Mouse (Mus musculus): Measurements from ENCODE around the gene Tle6. TPM values are rescaled to one million over a fixed set of nuclear protein-coding genes. Genes with fewer than 3 reads are reported as not detected.

Gene Tle6
- 16.9 and 17.3 TPM in 2 replicates for total RNA-seq (2012; rRNA removed)
- polyA plus RNA-seq (2012; ENCODE audit: insufficient read depth in 1 of 2, insufficient read length in 2 of 2, low read depth in 1 of 2, low replicate concordance in 2 of 2, missing spikeins in 1 of 2), result 10 to 100 TPM in 1 of 2 experiments, not detected in 1; 31.9 TPM

DNA sequence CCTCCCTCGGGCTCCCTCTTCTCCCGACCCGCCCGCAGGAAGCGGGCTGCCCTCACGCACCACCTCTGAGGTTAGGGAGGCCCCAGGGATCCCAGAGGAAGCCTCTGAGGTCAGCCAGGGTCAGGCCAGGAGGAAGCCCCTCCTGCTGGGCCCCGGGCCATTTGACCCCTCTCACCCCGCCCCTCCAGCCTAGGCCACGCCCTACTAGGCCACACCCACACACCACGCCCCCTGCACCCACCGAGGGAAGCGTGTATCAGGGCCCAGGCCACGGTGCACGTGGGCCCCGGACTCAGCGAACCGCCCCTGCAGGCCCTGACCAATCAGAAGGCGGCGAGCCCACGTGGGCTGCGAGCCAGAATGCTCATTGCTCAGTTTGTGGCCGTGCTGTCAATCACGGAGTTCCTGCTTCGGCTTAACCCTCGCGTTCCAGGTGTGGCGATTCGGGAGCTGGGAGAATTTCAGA, at the start of gene Tle6:
Tle6 (minus strand) TSS at position 336 of the 466 bp plus-strand sequence.
- H3K27me3 ChIP-seq (ENCODE audit: control insufficient read depth in 1 of 2, insufficient read depth in 2 of 2, low read length in 2 of 2), result no peaks in the 10 kb centered on the region
- peak within 1 kb of the TSS; percentile 74 to 87 for H3K4me3 ChIP-seq (ENCODE audit: control insufficient read depth in 1 of 2, insufficient read depth in 1 of 2, low read depth in 2 of 2, low read length in 2 of 2)
- no peaks in the 10 kb centered on the region; the same call in 1 of the 2 replicates for H3K79me2 ChIP-seq (ENCODE audit: control insufficient read depth, insufficient read depth, low read length, poor library complexity)
- no peaks in the 10 kb centered on the region for H3K9me3 ChIP-seq (replicated peaks; ENCODE audit: insufficient read depth, low read length)
- H3K9ac ChIP-seq (ENCODE audit: control insufficient read depth, low read depth, low read length, poor library complexity, severe bottlenecking), result peak within 1 kb of the TSS; percentile 71
- peak; percentile 98 for DNase-seq (ENCODE audit: low read depth, low spot score)
- peaks cover 10 to 21% of the 10 kb centered on the region in 2 experiments for H3K4me1 ChIP-seq (ENCODE audit: control insufficient read depth in 1 of 2, insufficient read depth in 2 of 2, low read length in 2 of 2)
- peak within 1 kb of the TSS; percentile 58 for H3K27ac ChIP-seq (ENCODE audit: control insufficient read depth, low read depth, low read length)
- H3K36me3 ChIP-seq (ENCODE audit: control insufficient read depth in 1 of 2, insufficient read depth in 2 of 2, low read length in 2 of 2), result peaks cover 0 to 13% of the 10 kb centered on the region in 2 experiments; a peak in 2 of 4 replicates
- no peak for TF ChIP-seq GABPA (IDR thresholded peaks at IDR 0.05; ENCODE audit: low read depth, low read length)
- TF ChIP-seq SIN3A (IDR thresholded peaks at IDR 0.05; ENCODE audit: low read length), result peak; percentile 92
- TF ChIP-seq HCFC1 (IDR thresholded peaks at IDR 0.05; ENCODE audit: low read depth, low read length), result peak; percentile 52
- TF ChIP-seq ELF1 (IDR thresholded peaks at IDR 0.05; ENCODE audit: low read depth, low read length), result peak; percentile 64; the same call in 1 of the 2 replicates
- no peak for TF ChIP-seq CHD1 (IDR thresholded peaks at IDR 0.05; ENCODE audit: low read depth, low read length)
- peak; percentile 22; the same call in 1 of the 2 replicates for TF ChIP-seq ETS1 (IDR thresholded peaks at IDR 0.05; ENCODE audit: low read depth, low read length)
- TF ChIP-seq GATA1 (IDR thresholded peaks at IDR 0.05; ENCODE audit: low read depth, low read length), result 0 out of 2 replicates have a peak, but pooled peaks have one; percentile 2
- TF ChIP-seq TAL1 (IDR thresholded peaks at IDR 0.05; ENCODE audit: low read length), result no peak
- peak in 1 of 2 experiments; percentile 49; a peak in 2 of 4 replicates for TF ChIP-seq EP300 (IDR thresholded peaks at IDR 0.05; ENCODE audit: low read depth in 1 of 2, low read length in 2 of 2)
- peak; percentile 95 for TF ChIP-seq MXI1 (IDR thresholded peaks at IDR 0.05; ENCODE audit: low read depth, low read length)
- peak; percentile 100 for TF ChIP-seq BHLHE40 (IDR thresholded peaks at IDR 0.05; ENCODE audit: borderline replicate concordance, low read depth, low read length)
- peak; percentile 38; the same call in 1 of the 2 replicates for TF ChIP-seq TCF12 (IDR thresholded peaks at IDR 0.05; ENCODE audit: low read depth, low read length)
- TF ChIP-seq RAD21 (IDR thresholded peaks at IDR 0.05; ENCODE audit: low read depth, low read length), result no peak
- TF ChIP-seq SMC3 (IDR thresholded peaks at IDR 0.05; ENCODE audit: low read depth, low read length), result no peak
- no peak for TF ChIP-seq TBP (IDR thresholded peaks at IDR 0.05; ENCODE audit: low read depth, low read length)
- TF ChIP-seq MAZ (IDR thresholded peaks at IDR 0.05; ENCODE audit: low read depth, low read length), result peak; percentile 57; the same call in 1 of the 2 replicates
- TF ChIP-seq MYB (IDR thresholded peaks at IDR 0.05; ENCODE audit: low read depth, low read length), result no peak
- TF ChIP-seq POLR2A (IDR thresholded peaks at IDR 0.05; ENCODE audit: control insufficient read depth in 1 of 2, insufficient read depth in 1 of 2, low read depth in 1 of 2, low read length in 2 of 2, poor library complexity in 1 of 2), result peak in 1 of 2 experiments; percentile 40; a peak in 1 of 4 replicates
- peak; percentile 94 for TF ChIP-seq USF1 (IDR thresholded peaks at IDR 0.05; ENCODE audit: low read depth, low read length)
- TF ChIP-seq USF2 (IDR thresholded peaks at IDR 0.05; ENCODE audit: borderline replicate concordance in 1 of 2, insufficient read depth in 1 of 2, low read depth in 1 of 2, low read length in 2 of 2), result peak in 1 of 2 experiments; percentile 60; a peak in 1 of 4 replicates
- no peak for TF ChIP-seq ZMIZ1 (IDR thresholded peaks at IDR 0.05; ENCODE audit: low read depth, low read length)
- no peak for TF ChIP-seq ZC3H11A (IDR thresholded peaks at IDR 0.05; ENCODE audit: low read depth, low read length)
- no peak for TF ChIP-seq E2F4 (IDR thresholded peaks at IDR 0.05; ENCODE audit: borderline replicate concordance, low read depth, low read length)
- TF ChIP-seq NELFE (IDR thresholded peaks at IDR 0.05; ENCODE audit: low read depth, low read length), result peak; percentile 7; the same call in 1 of the 2 replicates
- no peak for TF ChIP-seq JUND (IDR thresholded peaks at IDR 0.05; ENCODE audit: low read depth, low read length)
- no peak for TF ChIP-seq ZKSCAN1 (IDR thresholded peaks at IDR 0.05; ENCODE audit: low read depth, low read length)
- no peak for TF ChIP-seq MAFK (IDR thresholded peaks at IDR 0.05; ENCODE audit: borderline replicate concordance, low read depth, low read length)
- no peak for TF ChIP-seq ZNF384 (IDR thresholded peaks at IDR 0.05; ENCODE audit: low read depth, low read length)
- TF ChIP-seq MAX (IDR thresholded peaks at IDR 0.05; ENCODE audit: low read length), result peak; percentile 97
- peak in 1 of 3 experiments; percentile 49; a peak in 2 of 6 replicates for TF ChIP-seq CTCF (IDR thresholded peaks at IDR 0.05 in 2 of 3, conservative IDR thresholded peaks at IDR 0.05 in 1 of 3; ENCODE audit: control insufficient read depth in 1 of 3, insufficient read depth in 1 of 3, low read depth in 2 of 3, low read length in 3 of 3, poor library complexity in 1 of 3, severe bottlenecking in 1 of 3)
- no peak; the same call in 1 of the 2 replicates for TF ChIP-seq POLR2AphosphoS2 (IDR thresholded peaks at IDR 0.05; ENCODE audit: low read length)
- TF ChIP-seq MEF2A (IDR thresholded peaks at IDR 0.05; ENCODE audit: extremely low read depth, insufficient replicate concordance, low read depth, low read length, poor library complexity, severe bottlenecking), result no peak
- TF ChIP-seq POLR2AphosphoS5 (IDR thresholded peaks at IDR 0.05; ENCODE audit: borderline replicate concordance, low read depth, low read length), result no peak
- no peak for TF ChIP-seq CHD2 (IDR thresholded peaks at IDR 0.05; ENCODE audit: low read length)
- TF ChIP-seq UBTF (IDR thresholded peaks at IDR 0.05; ENCODE audit: borderline replicate concordance, insufficient read depth, low read depth, low read length), result no peak
- peak; percentile 26; the same call in 1 of the 2 replicates for TF ChIP-seq NRF1 (IDR thresholded peaks at IDR 0.05; ENCODE audit: insufficient read depth, low read depth, low read length, poor library complexity, severe bottlenecking)
